Mouse (Mus musculus) natural killer cell, adult 2 months (primary cell): Measurements from ENCODE around the gene Plb1.

ENCODE experiments used
- DNase-seq, 2 experiments: peaks; one replicate each; pipeline ENCODE4 v3.0.0; 2022; ENCODE audit warnings: low spot score in 2 of 2

Gene Plb1

GRCm38 (mm10) chr5:32332591-32332990, 100.1 kb downstream of the Plb1 start:
- DNase-seq: no peak

DNA sequence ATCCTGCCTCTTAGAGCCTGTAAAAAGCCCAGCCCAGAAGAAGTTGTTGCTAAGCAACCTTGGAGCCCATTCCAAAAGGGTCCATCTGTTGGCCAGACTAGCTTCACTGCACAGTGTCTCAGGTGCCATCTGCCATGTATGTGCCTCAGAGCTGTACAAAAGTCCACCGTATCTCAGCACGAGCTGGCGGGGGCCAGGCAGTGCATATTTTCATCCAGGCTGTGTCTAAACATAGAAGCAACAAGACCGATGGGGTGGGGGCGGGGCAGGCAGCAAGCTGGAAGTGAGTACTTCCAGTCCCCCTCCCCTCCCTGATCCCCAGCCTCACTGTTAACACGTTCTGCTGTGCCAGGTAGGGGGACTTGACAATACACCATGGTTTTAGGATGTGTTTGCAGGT, 102.7 kb downstream of the Plb1 start:
- no peak for DNase-seq

- no peak for DNase-seq
Measured at GRCm38 (mm10) chr5:32336092-32336491, 103.6 kb downstream of the Plb1 start.

- DNase-seq: no peak
Measured at GRCm38 (mm10) chr5:32337336-32337735, 104.8 kb downstream of the Plb1 start.

GRCm38 (mm10) chr5:32338339-32338738, 105.8 kb downstream of the Plb1 start:
- no peak for DNase-seq

GRCm38 (mm10) chr5:32338766-32339165, 106.3 kb downstream of the Plb1 start:
- no peak for DNase-seq

- DNase-seq: no peak
Measured at GRCm38 (mm10) chr5:32340246-32340645, 107.7 kb downstream of the Plb1 start.

DNA sequence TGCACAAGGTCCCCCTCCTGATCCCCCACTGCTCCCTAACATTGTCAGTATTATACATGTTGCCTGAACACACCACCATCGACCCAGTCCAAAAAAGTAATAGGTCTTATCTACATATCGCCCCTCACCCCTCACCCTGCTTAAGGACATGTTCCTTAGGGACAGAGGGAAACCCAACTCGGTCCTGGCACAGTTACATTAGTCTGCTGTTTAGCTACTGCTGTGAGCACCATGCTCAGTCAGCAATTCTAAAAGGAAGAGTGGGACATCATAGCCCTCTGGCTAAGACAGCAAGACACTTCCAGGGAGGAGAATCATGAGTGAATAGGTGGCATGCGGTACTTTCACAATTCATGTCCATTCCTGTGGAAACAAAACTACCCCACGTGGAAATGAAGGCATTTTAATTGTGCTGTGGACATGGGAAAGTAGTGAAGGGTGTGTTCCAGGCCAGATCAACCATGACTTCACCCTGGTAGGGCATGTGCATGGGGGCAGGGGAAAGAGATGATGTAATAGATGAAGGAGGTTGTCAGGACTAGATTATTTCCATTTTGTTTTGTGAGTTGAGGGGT, 110.3 kb downstream of the Plb1 start:
- no peak for DNase-seq

GRCm38 (mm10) chr5:32346025-32346912, 113.8 kb downstream of the Plb1 start:
- no peak for DNase-seq

GRCm38 (mm10) chr5:32349718-32350117, 117.2 kb downstream of the Plb1 start:
- no peak for DNase-seq

DNA sequence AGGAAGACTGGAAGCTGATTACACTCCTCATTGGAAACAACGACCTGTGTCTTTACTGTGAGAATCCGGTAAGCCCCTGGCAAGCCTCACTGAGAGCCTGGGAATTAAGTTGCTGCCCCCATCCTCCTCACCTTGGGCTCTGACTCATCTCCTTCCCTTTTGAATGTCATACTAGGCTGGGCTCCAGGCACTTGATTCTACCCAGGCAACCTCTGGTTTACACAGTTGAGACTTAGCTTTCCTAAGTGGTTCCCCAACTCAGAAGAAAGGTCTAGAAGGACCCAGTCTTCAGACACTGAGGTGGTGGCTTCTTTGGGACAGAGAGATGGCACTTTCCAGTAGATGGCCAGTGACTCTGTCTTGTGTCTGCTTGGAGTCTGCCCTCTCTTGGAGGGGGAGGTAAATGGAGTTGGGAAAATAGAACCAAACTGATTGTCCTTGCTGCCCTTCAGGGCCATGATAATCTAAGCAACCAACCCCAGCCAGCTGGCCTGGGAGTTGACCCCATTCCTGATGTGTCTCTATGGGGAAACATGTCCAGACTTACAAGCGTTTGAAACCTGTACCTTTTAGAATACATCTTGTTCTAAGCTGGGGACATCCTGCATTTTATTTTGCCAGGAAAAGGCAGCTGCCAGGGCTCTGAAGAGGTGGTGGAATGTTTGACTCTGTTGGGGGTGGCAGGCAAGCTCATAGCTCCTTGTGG, 118.2 kb downstream of the Plb1 start:
- DNase-seq: no peak

DNA sequence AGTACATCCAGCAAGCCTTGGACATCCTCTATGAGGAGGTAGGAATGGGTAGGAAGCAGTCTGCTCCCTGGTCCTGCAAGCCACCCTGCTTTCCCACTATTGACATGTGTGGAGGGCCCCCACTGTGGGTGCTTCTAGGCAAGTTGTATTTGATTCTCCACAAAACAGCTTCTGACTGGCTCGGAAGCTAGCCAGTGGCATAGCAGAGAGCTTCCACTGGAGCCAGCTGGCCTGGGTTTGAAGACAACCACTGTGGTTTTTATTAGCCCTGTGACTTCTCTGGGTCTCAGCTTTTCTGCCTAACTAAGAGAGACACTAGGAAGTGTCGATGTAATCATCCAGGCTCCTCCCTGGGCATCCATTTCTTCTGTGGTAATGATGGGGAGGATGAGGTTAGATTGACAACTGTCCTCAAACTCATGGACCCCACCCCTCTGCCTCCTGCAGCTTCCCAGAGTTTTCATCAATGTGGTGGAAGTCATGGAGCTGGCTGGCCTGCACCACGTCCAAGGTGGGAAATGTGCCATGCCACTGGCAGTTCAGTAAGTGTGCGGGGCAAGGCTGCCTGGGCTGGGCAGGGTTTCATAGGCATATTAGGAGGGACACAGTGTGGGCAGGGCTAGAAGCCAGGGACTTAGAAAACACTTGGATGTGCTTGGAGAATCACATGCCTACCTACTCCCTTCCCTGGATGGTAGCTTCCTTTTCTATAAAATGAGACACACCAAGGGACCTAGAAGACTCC, 119.4 kb downstream of the Plb1 start:
- DNase-seq: no peak

- DNase-seq: no peak
Measured at GRCm38 (mm10) chr5:32352845-32353244, 120.3 kb downstream of the Plb1 start.

DNA sequence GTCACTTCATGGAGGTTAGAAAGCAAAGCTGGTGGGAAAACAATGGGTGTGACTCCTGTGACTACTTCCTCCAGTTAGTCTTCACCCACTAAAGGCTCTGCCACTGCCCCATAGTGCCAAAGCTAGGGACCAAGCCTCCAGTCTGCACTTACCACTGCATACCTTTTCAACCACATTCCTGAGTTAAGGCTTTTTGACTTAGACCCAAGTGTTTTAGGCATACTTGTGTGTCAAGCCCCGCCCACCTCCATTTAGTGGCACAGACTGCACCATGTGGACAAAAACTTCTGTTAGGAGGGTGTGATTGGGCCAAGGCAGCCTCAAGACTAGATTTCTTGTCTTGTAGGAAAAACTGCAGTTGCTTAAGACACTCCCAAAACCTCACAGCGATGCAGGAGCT, 120.8 kb downstream of the Plb1 start:
- DNase-seq: no peak

- DNase-seq: no peak
Measured at GRCm38 (mm10) chr5:32360511-32360910, 128.0 kb downstream of the Plb1 start.

DNA sequence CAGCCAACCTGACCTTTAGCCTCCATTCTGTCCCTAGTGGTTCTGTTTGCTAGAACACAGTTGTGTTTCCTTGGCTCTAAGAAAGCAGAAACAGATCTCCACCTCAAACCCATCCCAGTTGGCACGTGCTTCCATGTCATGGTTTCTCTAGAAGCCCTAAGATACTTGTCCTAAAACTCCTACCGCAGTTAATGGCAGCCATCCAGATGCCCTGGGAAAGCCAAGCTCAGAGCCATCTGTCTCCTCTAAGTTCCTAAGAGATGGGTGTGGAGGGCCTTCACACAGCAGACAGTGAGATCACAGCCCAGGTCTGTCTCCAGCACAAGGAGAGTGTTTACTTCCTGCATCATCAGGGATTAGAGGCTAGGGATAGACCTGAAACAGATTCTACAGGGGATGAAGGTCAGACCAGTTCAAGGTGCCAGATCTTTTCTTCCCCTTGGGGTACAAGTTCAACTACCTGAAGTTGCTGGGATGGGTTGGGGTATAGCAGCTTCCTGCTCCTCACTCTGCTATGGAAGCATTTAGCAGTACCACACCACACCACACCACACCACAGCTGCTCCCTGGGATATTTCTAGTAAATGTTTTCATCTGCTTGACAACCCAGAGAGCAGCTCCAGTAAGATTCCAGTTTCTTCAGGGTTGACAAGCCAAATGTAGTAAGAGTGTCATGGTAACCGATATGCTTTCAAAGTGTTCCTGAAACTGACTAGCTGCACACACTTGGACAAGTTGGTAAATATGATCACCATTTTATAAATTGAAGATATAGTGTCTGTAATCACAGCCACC, 129.1 kb downstream of the Plb1 start:
- no peak for DNase-seq

DNA sequence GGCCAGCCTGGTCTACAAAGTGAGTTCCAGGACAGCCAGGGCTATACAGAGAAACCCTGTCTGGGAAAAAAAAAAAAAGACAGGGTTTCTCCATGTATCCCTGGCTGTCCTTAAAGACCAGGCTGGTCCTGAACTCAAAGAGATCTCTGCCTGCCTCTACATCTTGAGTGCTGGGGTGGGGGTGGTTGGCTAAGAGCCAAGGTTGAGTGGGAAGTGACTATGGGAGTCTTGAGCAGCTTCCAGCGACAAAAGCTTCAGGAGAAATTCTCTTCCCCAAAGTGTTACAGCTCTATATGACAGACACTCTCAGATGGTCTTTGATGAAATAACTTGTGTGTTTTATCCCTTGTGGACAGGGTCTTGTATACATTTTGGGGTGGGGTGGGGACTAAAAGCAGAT, 136.9 kb downstream of the Plb1 start:
- DNase-seq: no peak

- DNase-seq: no peak
Measured at GRCm38 (mm10) chr5:32371239-32371638, 138.7 kb downstream of the Plb1 start.

- peak in 1 of 2 experiments; percentile 6 for DNase-seq
Measured at GRCm38 (mm10) chr5:32378546-32378945, 146.0 kb downstream of the Plb1 start.

- no peak for DNase-seq
Measured at GRCm38 (mm10) chr5:32388656-32389055, 156.1 kb downstream of the Plb1 start.

DNA sequence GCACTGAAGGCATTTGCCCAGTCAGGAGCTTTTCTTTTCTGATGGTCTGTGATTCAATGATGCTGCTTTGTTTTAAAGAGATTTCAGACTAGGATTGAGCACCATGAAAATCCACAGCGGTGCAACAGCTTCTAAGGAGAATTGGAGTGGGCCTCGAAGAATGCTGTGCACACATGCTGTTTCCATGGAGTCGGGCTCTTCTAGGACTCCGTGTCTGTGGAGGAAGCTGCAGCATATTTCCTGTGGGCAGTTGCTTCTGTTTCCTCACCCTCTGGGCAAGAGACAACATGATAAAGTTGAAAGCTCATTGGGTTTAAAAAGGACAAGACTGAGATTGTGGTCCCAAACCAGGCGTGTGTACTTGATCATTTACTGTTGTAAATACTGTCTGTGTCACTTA, 157.8 kb downstream of the Plb1 start:
- DNase-seq: no peak
